Mouse (Mus musculus) brown adipose tissue, adult 24 weeks (tissue): Measurements from ENCODE around the gene Kcne3. TPM values are rescaled to one million over a fixed set of nuclear protein-coding genes. Genes with fewer than 3 reads are reported as not detected.

ENCODE experiments used
- H3K27ac ChIP-seq: fragments of 200-500 bp; replicated peaks from 2 replicates; pipeline ENCODE4 v1.5.1; 2012; ENCODE audit warnings: low read depth, mild to moderate bottlenecking, low read length
- H3K4me1 ChIP-seq: fragments of 200-500 bp; 2 replicates; pipeline ENCODE4 v1.6.1; 2012; ENCODE audit warnings: low read length, mixed read lengths; ENCODE audit not compliant: control insufficient read depth, insufficient read depth, insufficient read length
- H3K4me3 ChIP-seq: fragments of 200-500 bp; 2 replicates; pipeline ENCODE4 v1.5.1; 2012; ENCODE audit warnings: low read depth, mild to moderate bottlenecking, low read length, moderate library complexity; ENCODE audit not compliant: insufficient read depth
- polyA plus RNA-seq: library from polyadenylated mRNA; stranded (reverse); fragments of >200 nt; gene quantifications from 2 replicates; pipeline ENCODE4 v1.2.4, GENCODE M21; 2012; ENCODE audit not compliant: missing spikeins, insufficient read depth, insufficient read length

The Kcne3 gene
- not detected in 2 replicates for polyA plus RNA-seq

- Histone ChIP-seq H3K4me1 (no peaks in the 10 kb centered on the region), H3K4me3 (no peak within 1 kb of the TSS), H3K27ac (no peak within 1 kb of the TSS)
These were observed at the start of gene Kcne3 for GRCm38 (mm10) chr7:100176269-100176668. Gene Kcne3 (plus strand): TSS chr7:100176502.

GRCm38 (mm10) chr7:100126514-100126913 lies 49.8 kb upstream of the Kcne3 start:
- Histone ChIP-seq H3K4me1 (no peaks in the 10 kb centered on the region), H3K27ac (no peak overlapping the region), H3K4me3 (no peak overlapping the region)

- no peak overlapping the region for H3K4me3 ChIP-seq
- no peak overlapping the region for H3K27ac ChIP-seq
- no peaks in the 10 kb centered on the region for H3K4me1 ChIP-seq
These were observed 47.9 kb upstream of the Kcne3 start for GRCm38 (mm10) chr7:100128262-100129041.

- H3K4me3 ChIP-seq = no peak overlapping the region
- H3K27ac ChIP-seq = no peak overlapping the region
- H3K4me1 ChIP-seq = no peaks in the 10 kb centered on the region
These were observed 45.7 kb upstream of the Kcne3 start for GRCm38 (mm10) chr7:100130592-100130991.

GRCm38 (mm10) chr7:100132379-100132778 lies 43.9 kb upstream of the Kcne3 start:
- Histone ChIP-seq H3K4me3 (no peak overlapping the region), H3K27ac (no peak overlapping the region), H3K4me1 (no peaks in the 10 kb centered on the region)

GRCm38 (mm10) chr7:100137038-100137437 lies 39.3 kb upstream of the Kcne3 start:
- H3K4me1 ChIP-seq = no peaks in the 10 kb centered on the region
- no peak overlapping the region for H3K4me3 ChIP-seq
- H3K27ac ChIP-seq = no peak overlapping the region

GRCm38 (mm10) chr7:100138075-100138474 lies 38.2 kb upstream of the Kcne3 start:
- Histone ChIP-seq H3K4me3 (no peak overlapping the region), H3K27ac (no peak overlapping the region), H3K4me1 (no peaks in the 10 kb centered on the region)

GRCm38 (mm10) chr7:100140591-100140990 lies 35.7 kb upstream of the Kcne3 start:
- H3K4me3 ChIP-seq = no peak overlapping the region
- no peaks in the 10 kb centered on the region for H3K4me1 ChIP-seq

GRCm38 (mm10) chr7:100148586-100148985 lies 27.7 kb upstream of the Kcne3 start:
- Histone ChIP-seq H3K4me1 (no peaks in the 10 kb centered on the region), H3K4me3 (no peak overlapping the region), H3K27ac (no peak overlapping the region)

More at GRCm38 (mm10) chr7:100140591-100140990, 35.7 kb upstream of the Kcne3 start:
- H3K27ac ChIP-seq = no peak overlapping the region

- H3K27ac ChIP-seq = peak overlapping the region; percentile 64
- no peak overlapping the region for H3K4me3 ChIP-seq
- no peaks in the 10 kb centered on the region for H3K4me1 ChIP-seq
These were observed 26.2 kb upstream of the Kcne3 start for GRCm38 (mm10) chr7:100150086-100150485.

GRCm38 (mm10) chr7:100150626-100151025 lies 25.7 kb upstream of the Kcne3 start:
- peak overlapping the region; percentile 41; the same call in 1 of the 2 replicates for H3K27ac ChIP-seq
- H3K4me1 ChIP-seq = no peaks in the 10 kb centered on the region
- H3K4me3 ChIP-seq = no peak overlapping the region

GRCm38 (mm10) chr7:100157669-100158068 lies 18.6 kb upstream of the Kcne3 start:
- no peak overlapping the region for H3K4me3 ChIP-seq
- no peaks in the 10 kb centered on the region for H3K4me1 ChIP-seq
- H3K27ac ChIP-seq = no peak overlapping the region

- Histone ChIP-seq H3K4me1 (no peaks in the 10 kb centered on the region), H3K4me3 (peak within 1 kb of the TSS; percentile 75)
These were observed 17.0 kb upstream of the Kcne3 start, which contains the start of gene Lipt2 for GRCm38 (mm10) chr7:100159105-100159841. Gene Lipt2 (plus strand): TSS chr7:100159277.

GRCm38 (mm10) chr7:100160006-100160405 lies 16.3 kb upstream of the Kcne3 start:
- peak overlapping the region; percentile 75 for H3K4me3 ChIP-seq
- peak overlapping the region; percentile 17; the same call in 1 of the 2 replicates for H3K27ac ChIP-seq
- H3K4me1 ChIP-seq = no peaks in the 10 kb centered on the region

More at GRCm38 (mm10) chr7:100159105-100159841, 17.0 kb upstream of the Kcne3 start, which contains the start of gene Lipt2:
- peak within 1 kb of the TSS; percentile 47 for H3K27ac ChIP-seq

- H3K27ac ChIP-seq = no peak overlapping the region
- peaks cover 2% of the 10 kb centered on the region; the same call in 1 of the 2 replicates for H3K4me1 ChIP-seq
- H3K4me3 ChIP-seq = no peak overlapping the region
These were observed 12.8 kb upstream of the Kcne3 start for GRCm38 (mm10) chr7:100163506-100163905.
